Mouse (Mus musculus): ENCODE data around the gene Ptrh2. TPM values are rescaled to one million over a fixed set of nuclear protein-coding genes. Genes with fewer than 3 reads are reported as not detected.

Gene Ptrh2
- total RNA-seq (2014; rRNA removed; ENCODE audit: low replicate concordance), result 6.5 and 7.1 TPM in 2 replicates
- 14.0 and 14.6 TPM in 2 replicates for polyA plus RNA-seq (2015; fragmentation: Nextera tagmentation; extraction: Ambion mirVana)

GRCm38 (mm10) chr11:86683395-86684125 lies at the start of gene Ptrh2, which contains the start of gene Vmp1:
Gene Ptrh2, plus strand, starts transcription at chr11:86683985.
Gene Vmp1, minus strand, starts transcription at chr11:86683836.
- Histone ChIP-seq H3K9ac (replicated peaks; ENCODE audit: low read depth, low read length) (peak within 1 kb of the TSS; percentile 78), H3K27ac (ENCODE audit: low read depth) (peak within 1 kb of the TSS; percentile 90), H3K36me3 (replicated peaks; ENCODE audit: control insufficient read depth, insufficient read depth, low read length) (no peaks in the 10 kb centered on the region; the same call in 1 of the 2 replicates), H3K9me3 (replicated peaks; ENCODE audit: control insufficient read depth, low read length) (no peaks in the 10 kb centered on the region), H3K4me3 (ENCODE audit: low read depth, low read length) (peak within 1 kb of the TSS; percentile 68), H3K27me3 (ENCODE audit: control insufficient read depth, insufficient read depth, low read length) (no peaks in the 10 kb centered on the region), H3K4me2 (ENCODE audit: low read depth, low read length) (peak within 1 kb of the TSS; percentile 91), H3K4me1 (ENCODE audit: control insufficient read depth, insufficient read depth) (peaks cover 22% of the 10 kb centered on the region)
- TF ChIP-seq CTCF (IDR thresholded peaks at IDR 0.05; ENCODE audit: low read depth) (no peak), EP300 (IDR thresholded peaks at IDR 0.05; ENCODE audit: low read depth) (peak; percentile 94)
- peak; percentile 97 for DNase-seq (ENCODE audit: low spot score)
- peak; percentile 95 for ATAC-seq (ENCODE audit: insufficient read depth, low read depth)
- WGBS, result under 1% methylated on average over 56 of the region's 56 CpGs

GRCm38 (mm10) chr11:86634396-86634795 lies 49.4 kb upstream of the Ptrh2 start:
- Histone ChIP-seq H3K27ac (ENCODE audit: low read depth) (no peak overlapping the region), H3K9ac (replicated peaks; ENCODE audit: low read depth, low read length) (no peak overlapping the region), H3K4me2 (ENCODE audit: low read depth, low read length) (no peak overlapping the region), H3K9me3 (replicated peaks; ENCODE audit: control insufficient read depth, low read length) (no peaks in the 10 kb centered on the region), H3K4me1 (ENCODE audit: control insufficient read depth, insufficient read depth) (no peaks in the 10 kb centered on the region), H3K4me3 (ENCODE audit: low read depth, low read length) (no peak overlapping the region), H3K36me3 (replicated peaks; ENCODE audit: control insufficient read depth, insufficient read depth, low read length) (peaks cover 21% of the 10 kb centered on the region), H3K27me3 (ENCODE audit: control insufficient read depth, insufficient read depth, low read length) (no peaks in the 10 kb centered on the region)
- 82% methylated on average over 6 of the region's 6 CpGs for WGBS
- ATAC-seq (ENCODE audit: insufficient read depth, low read depth), result no peak
- no peak for DNase-seq (ENCODE audit: low spot score)
- TF ChIP-seq EP300 (IDR thresholded peaks at IDR 0.05; ENCODE audit: low read depth), result no peak
- no peak for TF ChIP-seq CTCF (IDR thresholded peaks at IDR 0.05; ENCODE audit: low read depth)

- WGBS, result 50% methylated on average over 2 of the region's 2 CpGs
- Histone ChIP-seq H3K27ac (ENCODE audit: low read depth) (no peak overlapping the region), H3K27me3 (ENCODE audit: control insufficient read depth, insufficient read depth, low read length) (no peaks in the 10 kb centered on the region), H3K4me1 (ENCODE audit: control insufficient read depth, insufficient read depth) (no peaks in the 10 kb centered on the region), H3K4me2 (ENCODE audit: low read depth, low read length) (no peak overlapping the region), H3K4me3 (ENCODE audit: low read depth, low read length) (no peak overlapping the region), H3K36me3 (replicated peaks; ENCODE audit: control insufficient read depth, insufficient read depth, low read length) (peaks cover 17% of the 10 kb centered on the region), H3K9ac (replicated peaks; ENCODE audit: low read depth, low read length) (no peak overlapping the region), H3K9me3 (replicated peaks; ENCODE audit: control insufficient read depth, low read length) (no peaks in the 10 kb centered on the region)
- TF ChIP-seq CTCF (IDR thresholded peaks at IDR 0.05; ENCODE audit: low read depth) (no peak), EP300 (IDR thresholded peaks at IDR 0.05; ENCODE audit: low read depth) (no peak)
- ATAC-seq (ENCODE audit: insufficient read depth, low read depth), result no peak
- DNase-seq (ENCODE audit: low spot score), result no peak
These were observed 46.1 kb upstream of the Ptrh2 start for GRCm38 (mm10) chr11:86637697-86638096.

- no peak for DNase-seq (ENCODE audit: low spot score)
- H3K27ac ChIP-seq (ENCODE audit: low read depth), result peak overlapping the region; percentile 39
- no peak overlapping the region for H3K4me3 ChIP-seq (ENCODE audit: low read depth, low read length)
- ATAC-seq (ENCODE audit: insufficient read depth, low read depth), result no peak
- H3K4me2 ChIP-seq (ENCODE audit: low read depth, low read length), result no peak overlapping the region
- H3K27me3 ChIP-seq (ENCODE audit: control insufficient read depth, insufficient read depth, low read length), result no peaks in the 10 kb centered on the region
- 58% methylated on average over 4 of the region's 4 CpGs for WGBS
- peaks cover 6% of the 10 kb centered on the region; the same call in 1 of the 2 replicates for H3K4me1 ChIP-seq (ENCODE audit: control insufficient read depth, insufficient read depth)
- no peak overlapping the region for H3K9ac ChIP-seq (replicated peaks; ENCODE audit: low read depth, low read length)
- TF ChIP-seq EP300 (IDR thresholded peaks at IDR 0.05; ENCODE audit: low read depth) (no peak), CTCF (IDR thresholded peaks at IDR 0.05; ENCODE audit: low read depth) (no peak)
- H3K9me3 ChIP-seq (replicated peaks; ENCODE audit: control insufficient read depth, low read length), result no peaks in the 10 kb centered on the region
- H3K36me3 ChIP-seq (replicated peaks; ENCODE audit: control insufficient read depth, insufficient read depth, low read length), result peaks cover 11% of the 10 kb centered on the region; the same call in 1 of the 2 replicates
These were observed 42.1 kb upstream of the Ptrh2 start for GRCm38 (mm10) chr11:86641714-86642113.

GRCm38 (mm10) chr11:86644553-86644952 lies 39.2 kb upstream of the Ptrh2 start:
- peaks cover 11% of the 10 kb centered on the region; the same call in 1 of the 2 replicates for H3K36me3 ChIP-seq (replicated peaks; ENCODE audit: control insufficient read depth, insufficient read depth, low read length)
- DNase-seq (ENCODE audit: low spot score) (no peak), ATAC-seq (ENCODE audit: insufficient read depth, low read depth) (no peak)
- 84% methylated on average over 4 of the region's 4 CpGs for whole genome bisulfite sequencing
- H3K9ac ChIP-seq (replicated peaks; ENCODE audit: low read depth, low read length), result no peak overlapping the region
- H3K4me1 ChIP-seq (ENCODE audit: control insufficient read depth, insufficient read depth), result peaks cover 11% of the 10 kb centered on the region; the same call in 1 of the 2 replicates
- H3K27me3 ChIP-seq (ENCODE audit: control insufficient read depth, insufficient read depth, low read length), result no peaks in the 10 kb centered on the region
- no peak for TF ChIP-seq CTCF (IDR thresholded peaks at IDR 0.05; ENCODE audit: low read depth)
- TF ChIP-seq EP300 (IDR thresholded peaks at IDR 0.05; ENCODE audit: low read depth), result no peak
- no peak overlapping the region for H3K4me2 ChIP-seq (ENCODE audit: low read depth, low read length)
- H3K9me3 ChIP-seq (replicated peaks; ENCODE audit: control insufficient read depth, low read length), result no peaks in the 10 kb centered on the region
- H3K4me3 ChIP-seq (ENCODE audit: low read depth, low read length), result no peak overlapping the region
- no peak overlapping the region for H3K27ac ChIP-seq (ENCODE audit: low read depth)
